Mouse (Mus musculus) ES-Bruce4 (cell line): ENCODE data around the gene Fgr.

Experiments
- CTCF ChIP-seq: IDR thresholded peaks from one replicate; pipeline ENCODE4 v1.8.1; 2011; ENCODE audit warnings: low read depth, low read length
- EP300 ChIP-seq: IDR thresholded peaks from 2 replicates; pipeline ENCODE4 v1.6.1; 2011; ENCODE audit warnings: low read depth, low read length; ENCODE audit not compliant: insufficient read depth
- POLR2A ChIP-seq: IDR thresholded peaks from one replicate; pipeline ENCODE4 v1.8.1; 2011; ENCODE audit warnings: low read length; ENCODE audit not compliant: insufficient read depth

GRCm38 (mm10) chr4:132975791-132976190 is 1.9 kb downstream of the Fgr start:
- no peak for TF ChIP-seq EP300
- no peak for TF ChIP-seq CTCF
- no peak for TF ChIP-seq POLR2A
